Mouse (Mus musculus) cortical plate, adult 2 months (tissue): ENCODE results near the gene Gm9913.

Experiments used
- CTCF ChIP-seq: fragments of 200-500 bp; IDR thresholded peaks from 2 replicates; pipeline ENCODE4 v1.5.1; 2011; ENCODE audit warnings: mild to moderate bottlenecking, control low read depth, low read length; ENCODE audit not compliant: insufficient read depth; ENCODE audit errors: extremely low read depth
- POLR2A ChIP-seq: fragments of 200-500 bp; IDR thresholded peaks from 2 replicates; pipeline ENCODE4 v1.6.1; 2011; ENCODE audit warnings: mild to moderate bottlenecking, low read length, control low read depth; ENCODE audit not compliant: insufficient read depth; ENCODE audit errors: extremely low read depth

- TF ChIP-seq CTCF (no peak), POLR2A (no peak)
Observed at GRCm38 (mm10) chr2:125530665-125531064, 25.8 kb downstream of the Gm9913 start.
